Mouse (Mus musculus) skeletal muscle tissue, adult 2 months (tissue): ENCODE data around the gene Cyren.

Source experiments
- DNase-seq: peaks from one replicate; pipeline ENCODE4 v3.0.0-alpha.2; 2012; ENCODE audit warnings: low read depth, low spot score

The Cyren gene

GRCm38 (mm10) chr6:34867301-34867994, 10.4 kb downstream of the Cyren start:
- no peak for DNase-seq

GRCm38 (mm10) chr6:34866786-34867185, 11.1 kb downstream of the Cyren start:
- DNase-seq, result no peak

GRCm38 (mm10) chr6:34865711-34866593, 11.9 kb downstream of the Cyren start:
- peak; percentile 62 for DNase-seq

- no peak for DNase-seq
Measured at GRCm38 (mm10) chr6:34865213-34865612, 12.6 kb downstream of the Cyren start.

GRCm38 (mm10) chr6:34863786-34864514, 13.9 kb downstream of the Cyren start:
- DNase-seq, result no peak

- DNase-seq, result peak; percentile 82
Measured at GRCm38 (mm10) chr6:34862791-34863403, 15.0 kb downstream of the Cyren start, which contains the start of gene Tmem140. TSS of gene Tmem140 (plus strand) at chr6:34863146.

- DNase-seq, result peak; percentile 73
Measured at GRCm38 (mm10) chr6:34862381-34862780, 15.5 kb downstream of the Cyren start.

GRCm38 (mm10) chr6:34861546-34862053, 16.3 kb downstream of the Cyren start:
- no peak for DNase-seq

GRCm38 (mm10) chr6:34832352-34832751, 45.5 kb downstream of the Cyren start:
- no peak for DNase-seq

GRCm38 (mm10) chr6:34824406-34824805, 53.5 kb downstream of the Cyren start:
- DNase-seq, result no peak
